Mouse (Mus musculus): ENCODE data around the gene Cfap97. TPM values are rescaled to one million over a fixed set of nuclear protein-coding genes. Genes with fewer than 3 reads are reported as not detected.
"Not testable (repeated sequence)": the region's sequence is repeated elsewhere in the genome, so short reads cannot be mapped to it uniquely, and the experiment has no call there.

The Cfap97 gene
- total RNA-seq, 2 experiments from 2014 or later, result 14.5 to 15.7 TPM

DNA sequence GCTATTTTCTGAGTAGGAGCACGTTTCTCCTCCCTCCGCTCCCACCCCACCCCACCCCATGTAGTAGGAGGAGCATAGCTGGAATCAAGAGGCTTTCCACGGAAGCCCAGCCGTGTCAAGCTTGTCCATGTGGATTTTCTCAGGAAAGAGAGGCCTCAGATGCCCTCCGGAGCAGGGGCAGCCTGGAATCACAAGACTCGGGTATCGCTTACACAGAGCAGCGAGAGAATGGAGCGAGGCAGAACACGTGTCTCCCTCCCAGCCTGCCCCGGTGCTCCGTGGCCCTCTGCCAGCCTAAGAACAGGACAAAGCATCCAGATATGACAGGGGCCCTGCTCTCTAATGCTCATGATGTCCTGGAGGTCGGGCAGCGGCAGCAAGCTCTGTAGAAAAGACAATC, 65.3 kb downstream of the Cfap97 start:
- ATAC-seq (ENCODE audit: poor library complexity, severe bottlenecking), result no peak; the same call in 1 of the 2 replicates

DNA sequence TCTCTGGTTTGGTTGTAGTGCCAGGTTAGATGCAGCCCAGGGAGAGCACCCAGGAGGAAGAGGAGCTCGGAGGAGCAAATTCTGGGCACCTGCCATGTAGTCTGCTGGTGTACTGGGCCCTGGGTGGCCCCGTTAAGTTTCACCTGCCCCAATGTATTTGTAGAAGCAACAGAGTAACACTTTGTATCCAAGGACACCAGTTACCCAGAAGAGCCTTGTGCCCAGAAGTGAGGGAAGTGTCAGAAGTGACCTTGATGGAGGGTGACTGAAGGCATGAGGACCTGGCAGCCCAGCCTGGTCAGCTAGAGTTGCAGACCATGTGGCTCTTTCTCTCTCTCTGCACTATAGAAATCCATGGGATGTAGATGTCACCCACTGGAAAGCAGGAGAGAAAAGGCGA, 69.0 kb downstream of the Cfap97 start:
- ATAC-seq (ENCODE audit: poor library complexity, severe bottlenecking), result no peak

DNA sequence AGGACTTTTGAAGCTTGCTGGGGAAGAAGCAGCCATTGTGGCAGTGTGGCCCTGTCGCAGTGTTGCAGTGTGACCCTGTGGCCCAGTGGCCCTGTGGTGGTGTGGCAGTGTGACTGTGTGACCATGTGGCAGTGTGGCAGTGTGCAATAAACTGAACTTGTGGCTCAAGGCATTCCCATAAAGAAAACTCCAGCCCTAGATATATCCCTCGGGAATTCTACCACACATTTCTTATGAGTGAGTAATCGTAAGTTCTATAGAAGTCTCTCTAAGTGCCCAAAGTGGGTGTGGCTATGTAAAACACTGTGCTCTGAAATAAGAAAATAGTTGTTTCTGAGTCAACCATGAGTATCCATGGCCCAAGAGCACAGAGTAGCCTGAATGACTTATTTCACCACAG, 73.9 kb downstream of the Cfap97 start:
- no peak for ATAC-seq (ENCODE audit: poor library complexity, severe bottlenecking)

DNA sequence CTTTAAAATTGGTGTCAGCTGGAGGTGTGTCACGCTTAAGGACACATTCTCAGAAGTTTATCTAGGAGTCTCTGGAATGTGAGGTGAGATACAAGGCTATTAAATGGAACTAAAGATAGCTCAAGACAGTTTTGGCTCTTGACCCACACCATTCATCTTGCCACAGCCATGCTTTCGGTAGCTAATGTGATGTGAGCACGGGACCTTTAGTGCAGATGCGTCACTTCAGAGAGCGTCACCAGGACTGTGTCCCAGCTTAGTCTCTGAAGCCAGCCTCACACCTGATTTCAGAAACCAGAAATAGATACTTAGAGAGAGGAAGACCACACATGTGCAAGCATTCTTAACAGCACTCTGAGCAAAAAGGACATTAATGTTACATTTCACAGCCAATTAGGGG, 75.1 kb downstream of the Cfap97 start:
- ATAC-seq (ENCODE audit: poor library complexity, severe bottlenecking), result no peak

DNA sequence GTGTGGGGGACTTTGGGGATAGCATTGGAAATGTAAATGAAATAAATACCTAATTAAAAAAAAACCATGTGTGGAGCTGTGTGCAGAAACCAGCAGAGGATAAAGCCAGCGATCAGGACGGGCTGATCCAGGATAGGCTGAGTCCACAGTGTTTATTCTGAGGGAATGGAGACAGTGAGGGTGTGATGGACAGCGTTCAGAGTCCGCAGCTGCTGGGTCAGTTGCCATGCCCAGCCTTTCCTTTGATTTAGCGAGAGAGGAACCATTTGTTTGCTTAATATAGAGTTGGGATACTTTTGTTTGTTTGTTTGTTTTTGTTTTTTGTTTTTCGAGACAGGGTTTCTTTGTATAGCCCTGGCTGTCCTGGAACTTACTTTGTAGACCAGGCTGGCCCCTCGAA, 80.4 kb downstream of the Cfap97 start:
- ATAC-seq (ENCODE audit: poor library complexity, severe bottlenecking), result not testable (repeated sequence)

DNA sequence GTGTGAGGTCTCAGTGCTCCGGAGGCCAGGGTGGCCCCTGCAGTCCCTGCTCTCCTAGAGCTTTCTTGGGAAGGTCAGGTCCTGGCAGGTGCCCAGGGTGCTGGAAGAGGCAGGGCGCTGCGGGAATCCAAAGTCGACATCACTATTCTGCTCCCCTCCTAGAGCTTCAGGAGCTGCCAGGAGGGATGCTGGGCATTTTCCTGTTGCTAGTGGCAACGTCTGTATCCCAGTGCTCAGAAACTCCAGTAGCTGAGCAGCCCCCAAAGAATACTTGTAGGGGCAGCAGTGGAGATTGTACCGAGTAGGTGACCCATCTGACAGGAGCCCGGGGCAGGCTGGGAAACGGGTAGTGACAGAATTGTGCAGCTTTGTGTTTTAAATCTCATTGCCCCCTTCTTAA, 81.2 kb downstream of the Cfap97 start:
- ATAC-seq (ENCODE audit: poor library complexity, severe bottlenecking), result no peak

DNA sequence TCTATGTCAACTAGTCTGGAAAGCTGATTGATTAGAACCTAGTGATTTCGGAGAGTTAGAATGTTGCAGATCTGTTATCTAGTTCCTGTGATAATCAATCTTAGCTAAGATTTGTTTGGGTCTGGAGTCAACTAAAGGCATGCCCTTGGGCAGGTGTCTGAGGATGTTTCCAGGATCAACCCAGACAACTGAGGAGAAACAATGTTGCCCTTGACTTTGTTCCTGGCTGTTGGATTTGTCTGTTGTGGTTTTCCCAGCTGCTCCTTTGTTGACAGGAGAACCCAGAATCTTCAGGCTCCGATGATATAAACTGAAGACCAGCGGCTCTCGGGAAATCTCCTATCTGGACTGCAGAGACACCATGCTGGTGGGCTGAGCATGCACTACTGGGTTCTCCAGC, 83.2 kb downstream of the Cfap97 start:
- ATAC-seq (ENCODE audit: poor library complexity, severe bottlenecking), result no peak

DNA sequence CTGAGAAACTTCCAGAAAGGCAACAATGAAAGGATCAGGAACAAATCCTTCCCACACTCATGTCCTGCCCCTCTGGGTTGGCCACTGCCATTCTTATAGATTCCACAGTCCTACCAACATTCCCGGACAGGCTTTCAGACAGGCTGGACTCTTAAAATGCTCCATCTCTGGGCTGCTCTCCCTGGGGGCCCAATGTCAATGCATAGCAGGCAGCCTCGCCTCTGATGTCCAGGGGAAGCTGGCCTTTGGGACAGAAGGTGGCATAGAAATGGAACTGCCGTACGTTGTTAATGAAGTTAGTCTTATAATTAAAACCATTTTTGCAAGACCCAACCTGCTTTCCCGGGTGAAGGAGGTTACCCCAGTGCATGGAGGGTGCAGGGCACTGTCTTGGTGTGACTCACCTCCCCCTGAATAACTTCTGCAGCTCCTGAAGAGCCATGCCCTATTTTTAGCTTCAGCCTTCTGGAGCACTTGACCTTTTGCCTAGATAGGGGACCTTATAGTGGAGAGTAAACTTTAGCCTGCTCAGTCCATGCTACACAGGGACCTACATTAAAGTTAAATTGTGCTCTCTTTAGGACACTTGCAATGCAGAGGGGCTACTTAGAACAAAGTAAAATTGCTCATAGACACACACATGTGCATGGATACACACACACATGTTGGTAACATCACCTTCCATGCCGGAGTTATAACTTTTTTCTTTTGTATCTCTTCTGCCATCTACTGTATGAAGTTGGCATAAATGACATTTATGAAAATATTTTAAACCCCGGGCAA, 85.1 kb downstream of the Cfap97 start:
- ATAC-seq (ENCODE audit: poor library complexity, severe bottlenecking), result no peak

DNA sequence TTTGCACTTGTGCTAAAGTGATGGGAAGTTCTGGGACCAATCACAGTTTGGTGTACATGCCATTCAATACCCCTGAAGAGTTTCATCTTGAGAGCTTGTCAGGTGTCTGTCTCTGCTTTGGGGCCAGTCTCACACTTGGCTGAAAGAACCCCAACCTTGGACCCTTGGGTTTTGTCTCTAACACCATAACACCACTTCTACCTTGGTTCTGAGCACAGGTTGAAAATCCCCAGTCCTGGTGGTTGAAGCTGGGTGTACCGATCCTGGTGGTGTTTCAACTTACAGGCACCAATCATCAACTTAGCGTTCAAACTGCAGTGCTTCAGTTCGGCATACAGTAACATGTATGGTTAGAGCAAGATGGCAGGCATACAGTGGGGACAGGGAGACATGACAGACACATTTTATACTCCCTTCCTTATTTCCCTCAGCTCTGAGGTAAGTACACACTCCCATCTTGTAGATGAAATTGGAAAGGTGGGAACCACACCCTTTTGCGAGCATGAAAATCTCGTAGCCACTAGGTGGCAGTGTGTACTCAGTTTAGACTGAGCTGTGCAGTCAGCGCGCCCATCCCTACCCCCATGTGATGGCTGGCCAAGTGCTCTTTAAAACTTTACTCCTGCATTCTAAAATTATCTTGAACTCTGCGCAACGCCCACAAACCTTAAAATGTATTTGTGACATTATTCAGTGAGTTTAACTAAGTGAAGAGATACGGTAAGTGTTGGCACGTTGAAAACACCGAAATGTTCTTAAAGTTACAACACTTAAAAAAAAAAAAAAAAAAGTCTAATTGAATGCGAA, 90.2 kb downstream of the Cfap97 start:
- ATAC-seq (ENCODE audit: poor library complexity, severe bottlenecking), result peak; percentile 94

DNA sequence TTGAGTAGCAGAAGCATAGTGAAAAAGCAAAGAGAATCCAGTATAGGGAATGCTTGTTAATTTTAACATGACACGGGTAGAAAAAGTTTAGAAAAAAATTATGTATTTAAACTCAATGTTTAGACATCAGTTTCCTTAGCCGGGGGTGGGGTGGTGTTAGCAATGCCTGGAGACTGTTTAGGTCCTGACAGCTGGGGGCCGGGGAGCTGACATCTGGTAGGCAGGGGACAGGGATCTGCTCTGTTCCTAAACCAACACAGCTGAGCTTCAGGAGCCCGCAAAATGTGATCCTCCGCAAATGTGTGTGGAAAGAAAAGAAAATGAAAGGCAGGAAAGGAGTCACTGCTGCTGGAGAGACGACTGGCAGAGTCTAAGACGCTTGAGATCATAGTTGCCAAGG, 91.4 kb downstream of the Cfap97 start:
- ATAC-seq (ENCODE audit: poor library complexity, severe bottlenecking), result no peak

Other genes with a start within 250 kb of the Cfap97 start
- gene Ccdc110, start 217.2 kb upstream of the Cfap97 start, total RNA-seq (2015), result not detected in 2 replicates
- gene Ccdc110, start 217.2 kb upstream of the Cfap97 start, total RNA-seq (2017), result not detected in 2 replicates
- 0.22 and 0.27 TPM in 2 replicates for gene 1700029J07Rik, start 176.5 kb upstream of the Cfap97 start, total RNA-seq (2015)
- gene 1700029J07Rik, start 176.5 kb upstream of the Cfap97 start, total RNA-seq (2017), result 0.28 and 0.29 TPM in 2 replicates
- 56.8 and 68.8 TPM in 2 replicates for gene Ufsp2, start 176.2 kb upstream of the Cfap97 start, total RNA-seq (2015)
- gene Ufsp2, start 176.2 kb upstream of the Cfap97 start, total RNA-seq (2017), result 96.2 and 104 TPM in 2 replicates
- gene Lrp2bp, start 152.5 kb upstream of the Cfap97 start, total RNA-seq (2015), result 0.09 TPM in 1 of 2 replicates, not detected in the other
- not detected in 2 replicates for gene Lrp2bp, start 152.5 kb upstream of the Cfap97 start, total RNA-seq (2017)
- gene Ankrd37, start 146.1 kb upstream of the Cfap97 start, total RNA-seq (2015), result 4.1 and 5.1 TPM in 2 replicates
- gene Ankrd37, start 146.1 kb upstream of the Cfap97 start, total RNA-seq (2017), result 3.5 and 6.3 TPM in 2 replicates
- gene Snx25, start 388 bp downstream of the Cfap97 start, total RNA-seq (2015), result 20.8 and 24.5 TPM in 2 replicates
- gene Snx25, start 388 bp downstream of the Cfap97 start, total RNA-seq (2017), result 20.2 and 30.7 TPM in 2 replicates
- 75.2 and 75.9 TPM in 2 replicates for gene Slc25a4, start 59.5 kb downstream of the Cfap97 start, total RNA-seq (2015)
- gene Slc25a4, start 59.5 kb downstream of the Cfap97 start, total RNA-seq (2017), result 119 and 127 TPM in 2 replicates
- not detected in 2 replicates for gene Helt, start 142.9 kb downstream of the Cfap97 start, total RNA-seq (2015)
- gene Helt, start 142.9 kb downstream of the Cfap97 start, total RNA-seq (2017), result not detected in 2 replicates

Data from megakaryocyte, adult 5-6 weeks (primary cell).